Mouse (Mus musculus) brain, embryonic 14.5 days (tissue): Measurements from ENCODE around the gene Psmb10. TPM values are rescaled to one million over a fixed set of nuclear protein-coding genes. Genes with fewer than 3 reads are reported as not detected.
A peak's percentile ranks its signal among the peaks of the same experiment; 100 is the strongest.

Experiments
- DNase-seq: peaks from one replicate; pipeline ENCODE4 v3.0.0-alpha.2; 2011; ENCODE audit warnings: low read depth
- CTCF ChIP-seq: fragments of 200-500 bp; IDR thresholded peaks from 2 replicates; pipeline ENCODE4 v1.5.1; 2012; ENCODE audit warnings: inconsistent platforms, mild to moderate bottlenecking, moderate library complexity, borderline replicate concordance; ENCODE audit not compliant: insufficient read depth, insufficient read length; ENCODE audit errors: extremely low read depth
- POLR2A ChIP-seq: fragments of 200-500 bp; IDR thresholded peaks from 2 replicates; pipeline ENCODE4 v1.6.1; 2012; ENCODE audit warnings: mild to moderate bottlenecking, inconsistent platforms, borderline replicate concordance; ENCODE audit not compliant: poor library complexity, insufficient read depth, insufficient read length, severe bottlenecking; ENCODE audit errors: extremely low read depth
- polyA plus RNA-seq: library from polyadenylated mRNA; depleted of rRNA; stranded (reverse); fragments of >200 nt; gene quantifications from 2 replicates; pipeline ENCODE4 v1.2.3, GENCODE M21; 2012

The Psmb10 gene
- polyA plus RNA-seq, 1 experiment, result 51.6 TPM

DNA sequence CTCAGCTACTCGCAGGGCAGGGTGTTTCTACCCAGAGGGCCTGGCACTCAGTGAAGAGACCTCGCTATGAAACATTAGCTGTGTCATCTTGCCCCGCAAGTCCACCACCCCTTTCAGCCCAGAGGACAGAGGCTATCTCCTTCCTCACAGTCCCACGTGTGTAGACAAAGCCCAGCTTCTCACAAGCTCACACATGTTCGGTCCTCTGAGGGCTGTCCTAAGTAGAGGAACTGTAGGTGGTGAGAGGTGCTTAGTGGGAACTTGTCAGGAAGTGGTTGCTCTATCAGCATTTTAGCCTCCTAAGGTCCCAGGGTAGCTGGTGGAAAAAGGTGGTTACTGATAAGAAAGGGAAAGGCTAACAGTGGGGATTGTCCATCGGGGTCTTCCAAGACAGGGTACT is 3.1 kb downstream of the Psmb10 start:
- DNase-seq, result no peak
- no peak for TF ChIP-seq CTCF

DNA sequence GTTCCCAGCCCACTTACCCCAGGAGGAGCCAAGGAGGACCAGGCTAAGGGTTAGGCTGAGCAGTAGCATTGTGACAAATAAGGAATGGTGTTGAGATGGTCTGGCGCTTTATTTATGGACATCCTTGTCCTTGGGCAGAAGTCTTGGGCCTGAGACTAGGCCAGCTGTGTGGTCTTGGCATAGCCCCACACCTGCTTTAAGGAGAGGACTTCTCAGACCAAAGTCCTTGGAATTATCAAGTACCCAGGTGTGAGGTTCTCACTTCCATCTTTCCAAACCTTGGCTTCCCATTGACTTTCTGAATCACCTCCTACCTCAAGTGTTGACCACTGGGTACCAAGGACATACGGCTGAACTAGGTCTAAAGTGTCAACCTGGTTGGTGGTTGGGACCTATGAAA is 4.5 kb downstream of the Psmb10 start, which contains the start of gene Ctrl:
Ctrl (minus strand) TSS at position 101 of the 400 bp plus-strand sequence.
- TF ChIP-seq POLR2A (no peak), CTCF (no peak)
- no peak for DNase-seq

DNA sequence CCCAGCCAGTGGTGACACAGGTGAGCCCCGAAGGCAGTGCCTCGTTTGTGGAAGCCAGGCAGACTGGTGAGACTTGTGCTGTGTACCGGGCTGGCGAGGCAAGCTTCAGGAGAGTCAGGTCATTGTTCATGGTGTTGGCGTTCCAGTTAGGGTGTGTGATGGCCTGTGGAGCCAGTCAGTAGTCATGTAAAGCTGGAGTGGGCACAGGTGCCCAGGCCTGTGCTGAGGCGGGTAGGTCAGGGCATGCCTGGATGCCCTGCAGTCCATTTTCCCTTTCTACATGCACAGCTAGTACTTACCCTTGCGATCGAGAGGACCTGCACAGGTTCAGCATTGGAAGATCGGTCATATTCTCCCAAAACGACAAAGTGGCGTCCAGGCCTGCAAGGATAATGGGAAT is 5.7 kb downstream of the Psmb10 start:
- no peak for TF ChIP-seq CTCF
- DNase-seq, result no peak

DNA sequence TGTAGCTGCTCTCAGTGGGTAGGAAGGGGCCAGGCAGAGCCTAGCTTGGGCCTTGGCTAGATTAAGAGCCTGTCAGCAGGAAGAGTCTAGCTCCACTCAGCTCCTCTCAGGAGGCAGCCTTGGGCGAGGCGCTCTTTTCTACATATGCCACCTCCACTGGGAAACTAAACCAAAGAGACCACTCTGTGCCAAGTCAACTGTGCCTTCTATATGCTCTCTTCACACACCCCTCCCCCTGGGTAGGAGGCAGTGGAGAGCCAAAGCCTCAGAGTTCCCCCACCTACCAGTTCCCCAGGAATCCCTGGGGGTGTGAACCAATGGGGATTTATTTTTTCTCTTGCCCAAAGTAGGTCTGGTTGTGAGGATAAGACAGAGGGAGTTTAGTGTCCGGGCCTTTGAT is 7.0 kb downstream of the Psmb10 start:
- no peak for TF ChIP-seq CTCF
- TF ChIP-seq POLR2A, result no peak
- no peak for DNase-seq

DNA sequence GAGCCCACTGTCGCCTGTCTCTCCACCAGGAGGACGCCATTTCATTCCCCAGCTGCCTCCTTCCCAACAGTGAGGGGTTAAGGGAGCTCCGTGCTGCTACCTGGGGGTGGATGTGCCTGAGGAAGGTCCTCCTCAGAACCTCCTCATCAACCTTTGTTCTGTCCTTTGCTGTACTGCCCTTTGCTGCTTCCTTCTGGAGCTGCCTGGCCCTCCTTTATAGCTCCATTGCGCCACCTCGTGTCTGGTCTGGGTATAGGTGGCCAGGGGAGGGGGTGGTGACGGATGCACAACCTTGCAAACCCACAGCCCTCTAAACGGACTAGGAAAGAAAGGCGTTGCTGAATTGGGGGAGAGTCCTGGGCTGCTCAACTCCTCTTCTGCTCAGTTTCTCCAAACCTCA is 7.6 kb downstream of the Psmb10 start:
- peak; percentile 81 for DNase-seq
- TF ChIP-seq POLR2A (no peak), CTCF (peak; percentile 95)

DNA sequence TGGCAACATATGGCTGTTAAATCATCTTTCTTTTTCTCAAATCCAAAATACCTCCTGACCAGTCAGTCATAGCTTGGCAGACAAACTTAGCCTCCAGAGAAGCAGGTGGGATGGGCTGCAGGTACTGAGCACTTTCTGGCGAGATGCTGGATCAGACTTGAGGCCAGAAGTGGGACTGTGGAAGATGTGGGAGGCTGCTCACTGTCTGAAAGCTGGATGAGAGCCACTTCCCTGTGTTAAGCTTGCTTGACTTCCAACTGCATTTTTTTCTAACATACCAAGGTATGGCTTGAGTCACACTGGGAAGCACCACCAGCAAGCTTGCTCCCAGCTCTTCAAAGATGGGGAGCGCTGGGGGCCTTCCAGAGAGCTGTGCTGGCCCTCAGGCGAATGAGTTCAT is 13.1 kb downstream of the Psmb10 start:
- no peak for TF ChIP-seq CTCF
- no peak for TF ChIP-seq POLR2A
- no peak for DNase-seq

DNA sequence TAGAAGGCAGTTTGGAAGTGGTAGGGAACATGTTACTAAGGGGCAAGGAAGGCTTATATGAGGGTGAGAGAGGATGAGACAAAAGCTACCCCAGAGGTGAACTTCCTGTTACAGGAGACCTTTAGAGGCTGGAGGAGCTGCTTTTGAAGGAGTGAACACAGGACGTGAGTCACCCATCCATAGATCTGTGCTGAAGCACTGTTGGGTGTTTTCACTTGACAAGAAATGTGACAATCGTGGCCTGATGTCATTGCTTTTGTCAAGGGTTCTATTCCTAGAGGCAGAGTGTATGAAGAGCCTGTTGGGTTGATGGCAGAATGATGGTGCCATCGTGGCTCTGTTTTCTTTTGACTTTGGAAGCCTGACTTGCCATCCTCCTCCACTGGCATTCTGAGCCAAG is 18.9 kb downstream of the Psmb10 start:
- no peak for TF ChIP-seq POLR2A
- TF ChIP-seq CTCF, result no peak
- no peak for DNase-seq

DNA sequence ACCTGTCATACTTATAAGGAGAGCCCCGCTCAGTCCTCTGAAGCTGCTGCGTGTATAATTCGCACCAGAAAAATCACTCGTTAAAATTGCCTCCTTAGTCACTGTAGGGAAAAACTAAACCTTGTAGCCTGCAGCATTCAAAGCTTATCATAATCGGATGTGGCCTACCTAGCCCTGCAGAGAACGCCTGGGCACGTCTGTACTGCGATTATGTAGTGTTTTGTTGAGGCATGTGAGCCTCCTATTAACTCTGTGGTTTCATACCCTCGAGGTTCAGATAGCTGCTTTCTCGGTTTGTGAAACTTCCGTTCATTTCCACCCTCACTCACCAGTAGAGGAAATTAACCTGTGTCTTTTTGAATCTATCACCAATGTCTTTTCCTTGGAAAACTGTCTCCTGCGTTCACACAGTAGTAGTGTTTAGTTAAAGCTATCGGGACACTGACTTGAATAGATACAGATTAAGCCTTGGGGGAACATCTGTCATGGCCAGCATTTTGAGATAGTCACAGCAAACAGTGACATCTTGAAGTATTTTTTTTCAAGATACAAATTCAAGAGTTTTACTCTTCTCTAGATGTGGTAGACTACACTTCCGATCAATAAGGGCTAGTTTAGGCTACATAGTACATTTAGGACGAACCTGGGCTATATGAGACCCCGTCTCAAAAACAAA is 37.2 kb downstream of the Psmb10 start:
- DNase-seq, result no peak
- TF ChIP-seq CTCF (no peak), POLR2A (no peak)

DNA sequence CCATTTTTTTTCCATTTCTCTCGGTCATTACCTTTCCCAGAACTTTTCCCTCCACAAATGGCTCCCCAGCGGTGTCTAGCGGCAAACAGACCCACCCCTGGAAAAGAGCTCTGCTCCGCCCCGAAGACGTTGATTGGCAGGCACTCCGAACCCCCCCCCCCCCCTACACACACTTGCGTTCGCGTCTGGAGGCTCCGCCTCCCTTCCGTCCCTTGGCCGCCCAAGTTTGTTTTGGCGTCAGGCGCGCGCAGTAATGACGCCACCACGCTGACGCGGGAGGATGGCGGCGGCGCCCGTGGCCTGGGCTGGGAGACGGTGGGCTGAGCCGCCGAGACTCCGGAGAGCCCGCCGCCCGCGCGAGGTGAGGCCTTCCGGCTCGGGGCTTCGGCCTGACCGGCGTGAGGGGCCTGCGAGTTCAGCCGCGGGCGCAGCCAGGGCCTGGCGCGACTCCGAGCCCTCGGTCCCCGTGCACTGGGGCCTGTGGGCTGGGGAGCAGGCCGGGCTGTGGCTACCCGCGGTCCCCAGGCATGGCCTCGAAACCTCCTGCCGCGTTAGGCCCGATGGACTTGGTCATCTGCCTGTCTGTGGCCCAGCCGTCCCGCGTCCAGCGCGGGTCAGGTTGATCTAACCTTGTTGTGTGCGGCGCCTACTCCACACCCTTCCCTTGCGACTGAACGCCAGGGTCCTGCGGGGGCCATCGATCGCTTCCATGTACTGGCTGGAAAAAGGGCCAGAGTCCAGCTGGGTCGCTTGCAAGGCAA is 37.9 kb downstream of the Psmb10 start, which contains the start of gene Pskh1:
Pskh1 (plus strand) TSS at position 262 of the 761 bp plus-strand sequence.
- DNase-seq, result peak; percentile 98
- no peak for TF ChIP-seq CTCF
- TF ChIP-seq POLR2A, result peak; percentile 96

DNA sequence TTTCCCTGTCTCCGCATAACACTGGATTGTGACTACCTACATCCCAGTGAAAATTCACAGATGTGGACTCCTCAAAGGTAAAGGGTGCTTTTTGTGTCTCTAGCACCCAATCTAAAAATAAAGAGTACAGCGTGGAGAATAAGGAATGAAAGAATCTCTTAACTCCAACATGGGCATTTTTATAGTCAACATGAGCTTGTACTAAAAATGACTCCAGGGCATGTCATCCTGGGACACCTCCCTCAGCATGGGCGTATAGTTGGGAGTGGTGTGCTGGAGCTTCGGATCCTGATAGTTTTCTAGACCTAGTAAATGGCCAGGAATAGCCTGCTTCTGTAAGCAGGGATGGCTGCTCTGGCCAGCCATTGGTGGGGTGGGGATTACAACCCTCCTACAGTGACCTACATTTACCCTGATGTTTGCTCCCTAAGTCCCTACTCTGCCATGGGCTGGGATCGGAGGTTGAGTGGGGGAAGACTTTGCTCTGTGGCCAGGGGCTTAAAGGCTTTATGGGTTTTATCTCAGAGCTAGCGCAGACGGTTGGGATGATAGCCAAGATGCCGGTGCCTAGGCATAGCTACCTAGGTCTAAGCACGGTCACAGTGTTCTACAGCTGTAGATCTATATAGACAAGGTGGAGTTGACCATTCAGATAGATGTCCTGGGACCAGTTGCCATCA is 40.3 kb downstream of the Psmb10 start:
- no peak for TF ChIP-seq POLR2A
- TF ChIP-seq CTCF, result no peak
- DNase-seq, result no peak

DNA sequence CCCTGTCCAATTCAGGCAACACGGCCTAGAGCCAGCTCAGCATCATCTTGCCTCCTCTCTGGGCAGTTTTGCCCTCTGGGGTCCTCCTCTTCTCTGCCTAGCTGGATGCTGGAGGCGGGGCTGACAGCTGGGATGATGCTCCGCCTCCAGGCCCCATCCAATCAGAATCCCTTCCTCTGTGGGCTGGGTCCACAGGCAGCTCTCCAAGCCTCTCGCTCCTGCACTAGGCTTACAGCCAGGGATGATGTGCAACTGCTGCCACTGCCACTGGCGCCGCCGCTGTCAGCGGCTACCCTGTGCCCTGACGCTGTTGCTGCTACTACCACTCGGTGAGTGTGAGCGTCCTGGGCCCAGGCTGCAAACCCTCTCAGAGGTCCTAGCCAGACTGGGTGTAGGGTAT is 44.9 kb downstream of the Psmb10 start, which contains the start of gene Nrn1l:
Nrn1l (plus strand) TSS at position 229 of the 400 bp plus-strand sequence.
- no peak for TF ChIP-seq CTCF
- TF ChIP-seq POLR2A, result no peak
- peak; percentile 89 for DNase-seq
